Mouse (Mus musculus): ENCODE data around the gene Immp2l. TPM values are rescaled to one million over a fixed set of nuclear protein-coding genes. Genes with fewer than 3 reads are reported as not detected.

Gene Immp2l
- polyA plus RNA-seq, 1 experiment from 2014 or later: 10.7 TPM

DNA sequence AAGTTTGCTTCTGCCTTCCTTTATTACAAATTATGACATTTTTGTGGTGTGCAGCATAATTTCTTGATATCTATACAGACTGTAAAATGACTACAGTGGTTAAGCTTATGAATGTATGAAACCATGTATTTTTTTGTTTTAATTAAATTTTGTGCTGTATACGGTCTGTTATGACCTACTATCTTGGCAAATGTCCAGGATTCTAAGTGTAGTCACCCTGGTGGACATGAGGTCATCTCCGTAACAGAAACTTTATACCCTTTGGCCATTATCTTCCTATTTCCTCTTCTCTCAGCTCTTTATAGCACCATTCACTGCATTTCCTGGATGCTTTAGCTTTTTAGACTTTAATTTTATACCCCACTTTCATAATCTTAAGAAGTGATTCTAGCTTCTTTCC is 325.5 kb downstream of the Immp2l start:
- no peak overlapping the region for H3K27ac ChIP-seq (replicated peaks)
- H3K36me3 ChIP-seq (replicated peaks): no peaks in the 10 kb centered on the region
- H3K9me3 ChIP-seq: no peaks in the 10 kb centered on the region
- WGBS: 84% methylated on average over 2 of the region's 2 CpGs
- H3K4me1 ChIP-seq: peaks cover 2% of the 10 kb centered on the region; the same call in 1 of the 2 replicates
- no peaks in the 10 kb centered on the region for H3K27me3 ChIP-seq (replicated peaks; ENCODE audit: low read depth, poor library complexity, severe bottlenecking)
- no peak for DNase-seq (ENCODE audit: low spot score)
- no peak overlapping the region for H3K4me3 ChIP-seq

DNA sequence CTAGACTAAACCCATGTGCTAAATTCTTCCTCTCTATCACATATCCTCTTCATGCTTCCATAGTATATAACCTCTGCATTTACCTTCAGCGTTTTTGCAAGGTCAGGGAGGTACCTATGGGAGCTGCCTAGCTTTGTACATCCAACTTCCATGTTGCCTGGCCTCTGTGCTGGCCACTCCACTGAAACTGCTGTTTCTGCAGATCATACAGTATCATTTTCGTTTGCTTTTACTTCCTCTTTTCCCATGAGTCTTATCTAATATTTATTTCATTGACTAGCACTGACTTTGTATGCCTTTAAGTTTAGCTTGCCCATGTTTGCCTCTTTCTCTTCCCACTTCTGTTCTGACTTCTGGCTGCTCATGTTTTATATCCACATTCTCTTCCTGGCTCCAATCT is 325.9 kb downstream of the Immp2l start:
- DNase-seq (ENCODE audit: low spot score): no peak
- Histone ChIP-seq H3K9me3 (no peaks in the 10 kb centered on the region), H3K27ac (replicated peaks) (no peak overlapping the region), H3K27me3 (replicated peaks; ENCODE audit: low read depth, poor library complexity, severe bottlenecking) (no peaks in the 10 kb centered on the region), H3K4me1 (no peaks in the 10 kb centered on the region), H3K36me3 (replicated peaks) (no peaks in the 10 kb centered on the region), H3K4me3 (no peak overlapping the region)
- WGBS: 71% methylated on average over 2 of the region's 2 CpGs

DNA sequence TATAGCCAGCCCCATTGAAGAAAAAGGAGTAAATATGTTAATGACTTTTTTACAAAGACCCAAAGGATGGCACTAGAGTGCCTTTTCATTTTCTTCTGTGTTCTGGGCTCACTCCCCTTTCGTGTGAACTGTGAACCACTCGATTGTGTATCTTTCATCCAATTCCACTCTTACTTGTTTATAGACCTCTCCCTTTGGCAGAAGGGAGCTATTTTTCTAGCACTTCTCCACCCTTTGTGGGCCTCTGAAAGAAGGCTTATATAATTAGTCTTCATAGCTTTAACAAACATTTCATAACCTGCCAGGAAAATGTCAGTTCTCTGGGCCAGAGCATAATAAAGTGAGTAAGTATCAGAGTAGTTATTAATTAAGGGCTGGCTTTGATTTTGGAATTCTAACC is 327.4 kb downstream of the Immp2l start:
- H3K36me3 ChIP-seq (replicated peaks): no peaks in the 10 kb centered on the region
- 80% methylated on average over 2 of the region's 2 CpGs for WGBS
- no peak overlapping the region for H3K4me3 ChIP-seq
- no peaks in the 10 kb centered on the region for H3K9me3 ChIP-seq
- H3K27me3 ChIP-seq (replicated peaks; ENCODE audit: low read depth, poor library complexity, severe bottlenecking): no peaks in the 10 kb centered on the region
- DNase-seq (ENCODE audit: low spot score): no peak
- H3K4me1 ChIP-seq: no peaks in the 10 kb centered on the region
- H3K27ac ChIP-seq (replicated peaks): no peak overlapping the region

DNA sequence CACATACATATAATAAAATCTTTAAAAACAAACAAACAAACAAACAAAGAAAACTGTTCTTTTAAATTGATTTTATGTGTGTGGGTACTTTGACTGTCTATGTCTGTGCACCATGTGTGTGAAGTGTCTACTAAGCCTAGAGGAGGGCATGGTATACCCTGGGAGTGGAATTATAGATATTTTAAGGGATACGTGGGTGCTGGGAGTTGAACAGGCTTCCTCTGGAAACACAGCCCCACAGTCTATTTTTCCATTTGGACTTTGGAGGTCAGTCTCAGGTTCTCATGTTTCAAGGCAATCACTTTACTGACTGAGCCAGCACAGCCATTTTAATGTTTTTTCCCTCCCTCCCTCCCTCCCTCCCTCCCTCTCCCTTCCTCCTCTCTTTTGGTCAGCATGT is 331.0 kb downstream of the Immp2l start:
- 59% methylated on average over 1 of the region's 1 CpGs for WGBS
- no peak for DNase-seq (ENCODE audit: low spot score)
- Histone ChIP-seq H3K4me1 (no peaks in the 10 kb centered on the region), H3K9me3 (no peaks in the 10 kb centered on the region), H3K27me3 (replicated peaks; ENCODE audit: low read depth, poor library complexity, severe bottlenecking) (no peaks in the 10 kb centered on the region), H3K4me3 (no peak overlapping the region), H3K27ac (replicated peaks) (no peak overlapping the region), H3K36me3 (replicated peaks) (no peaks in the 10 kb centered on the region)

DNA sequence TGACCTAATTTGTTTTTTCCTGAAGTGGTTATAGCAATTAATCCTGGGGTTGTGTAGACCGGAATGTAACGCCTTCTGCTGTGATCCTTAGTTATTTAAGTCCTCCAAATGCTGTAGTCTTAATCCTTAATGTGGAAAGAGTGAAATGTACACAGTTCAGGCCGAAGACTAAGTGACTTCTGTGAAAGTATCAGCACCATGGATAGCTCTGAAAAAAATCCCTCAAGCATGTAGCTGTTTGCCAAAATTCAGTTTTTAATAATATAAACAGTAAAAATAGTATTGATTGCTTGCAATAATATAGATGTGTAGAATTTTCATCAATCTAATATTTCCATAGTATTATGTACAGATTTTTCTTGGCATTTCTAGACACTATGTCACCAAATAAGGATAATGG is 332.1 kb downstream of the Immp2l start:
- Histone ChIP-seq H3K4me3 (no peak overlapping the region), H3K4me1 (no peaks in the 10 kb centered on the region), H3K27me3 (replicated peaks; ENCODE audit: low read depth, poor library complexity, severe bottlenecking) (no peaks in the 10 kb centered on the region), H3K36me3 (replicated peaks) (no peaks in the 10 kb centered on the region), H3K27ac (replicated peaks) (no peak overlapping the region), H3K9me3 (no peaks in the 10 kb centered on the region)
- whole genome bisulfite sequencing: 74% methylated on average over 3 of the region's 3 CpGs
- DNase-seq (ENCODE audit: low spot score): no peak

DNA sequence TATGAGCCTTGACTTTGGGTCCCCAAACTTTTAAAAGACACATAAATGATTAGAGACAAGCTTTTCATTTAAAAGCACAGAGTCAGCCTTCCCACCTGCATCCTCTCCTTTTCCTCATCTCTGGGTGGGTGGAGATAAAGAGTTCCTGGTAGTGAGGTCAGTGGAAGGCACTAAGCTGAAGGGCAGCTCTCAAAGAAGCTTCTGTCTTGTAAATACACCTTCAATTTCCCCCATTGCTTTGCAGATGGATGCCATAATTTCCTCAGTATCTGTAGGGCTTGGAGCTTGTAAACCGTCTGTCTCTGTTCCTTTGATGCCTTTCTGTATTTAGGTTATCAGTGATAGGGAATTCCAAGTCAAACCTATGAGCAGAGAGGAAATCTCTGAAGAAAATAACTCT is 362.8 kb downstream of the Immp2l start:
- WGBS: 75% methylated on average over 1 of the region's 1 CpGs

DNA sequence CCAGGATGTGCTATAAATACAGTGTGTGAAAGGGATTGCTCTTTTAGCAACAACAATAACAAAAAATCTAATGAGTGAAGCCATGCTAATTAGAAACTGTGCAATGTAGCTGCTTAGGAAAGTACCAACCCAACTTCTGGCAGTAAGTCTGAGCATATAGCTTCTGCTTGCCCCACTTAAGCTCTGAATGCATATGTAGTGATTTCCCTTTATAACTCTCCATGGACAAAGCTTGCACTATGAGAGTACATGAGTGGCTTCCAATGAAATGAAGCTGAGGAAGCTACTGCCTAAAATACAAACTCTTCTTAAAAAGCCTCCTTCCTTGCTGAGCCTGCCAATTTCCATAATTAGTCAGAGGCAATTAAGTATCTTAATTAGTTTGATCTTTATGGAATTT is 370.3 kb downstream of the Immp2l start:
- H3K9me3 ChIP-seq: no peaks in the 10 kb centered on the region
- H3K27me3 ChIP-seq (replicated peaks; ENCODE audit: low read depth, poor library complexity, severe bottlenecking): no peaks in the 10 kb centered on the region
- H3K4me3 ChIP-seq: no peak overlapping the region
- no peaks in the 10 kb centered on the region for H3K36me3 ChIP-seq (replicated peaks)
- no peak overlapping the region for H3K27ac ChIP-seq (replicated peaks)
- no peaks in the 10 kb centered on the region for H3K4me1 ChIP-seq
- no peak for DNase-seq (ENCODE audit: low spot score)

More for the DNA sequence above, 362.8 kb downstream of the Immp2l start:
- no peak overlapping the region for H3K4me3 ChIP-seq
- no peaks in the 10 kb centered on the region for H3K4me1 ChIP-seq
- H3K27ac ChIP-seq (replicated peaks): no peak overlapping the region
- no peaks in the 10 kb centered on the region for H3K27me3 ChIP-seq (replicated peaks; ENCODE audit: low read depth, poor library complexity, severe bottlenecking)
- H3K9me3 ChIP-seq: no peaks in the 10 kb centered on the region
- H3K36me3 ChIP-seq (replicated peaks): no peaks in the 10 kb centered on the region
- no peak for DNase-seq (ENCODE audit: low spot score)

DNA sequence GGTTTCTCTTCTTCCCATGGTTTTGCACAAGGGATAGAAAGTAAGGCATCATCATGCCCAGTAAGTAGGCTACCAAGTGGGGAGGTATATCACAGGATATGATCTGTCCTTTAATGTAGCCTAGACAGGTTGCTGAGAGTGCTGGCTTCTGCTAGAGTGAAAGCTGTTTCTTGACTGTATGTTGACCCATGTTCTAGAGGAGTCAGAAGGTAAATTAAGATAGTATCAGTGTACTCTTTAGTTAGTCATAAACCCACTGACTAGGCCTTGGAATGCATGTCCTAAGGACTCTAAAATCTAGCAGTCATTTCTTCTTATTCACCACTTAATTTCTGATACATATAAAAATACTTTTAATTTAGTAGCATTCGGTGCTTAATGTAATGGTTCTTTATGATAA is 377.2 kb downstream of the Immp2l start:
- no peaks in the 10 kb centered on the region for H3K27me3 ChIP-seq (replicated peaks; ENCODE audit: low read depth, poor library complexity, severe bottlenecking)
- 97% methylated on average over 1 of the region's 1 CpGs for WGBS
- no peaks in the 10 kb centered on the region for H3K36me3 ChIP-seq (replicated peaks)
- H3K4me3 ChIP-seq: no peak overlapping the region
- H3K4me1 ChIP-seq: no peaks in the 10 kb centered on the region
- no peaks in the 10 kb centered on the region for H3K9me3 ChIP-seq
- no peak for DNase-seq (ENCODE audit: low spot score)
- no peak overlapping the region for H3K27ac ChIP-seq (replicated peaks)

DNA sequence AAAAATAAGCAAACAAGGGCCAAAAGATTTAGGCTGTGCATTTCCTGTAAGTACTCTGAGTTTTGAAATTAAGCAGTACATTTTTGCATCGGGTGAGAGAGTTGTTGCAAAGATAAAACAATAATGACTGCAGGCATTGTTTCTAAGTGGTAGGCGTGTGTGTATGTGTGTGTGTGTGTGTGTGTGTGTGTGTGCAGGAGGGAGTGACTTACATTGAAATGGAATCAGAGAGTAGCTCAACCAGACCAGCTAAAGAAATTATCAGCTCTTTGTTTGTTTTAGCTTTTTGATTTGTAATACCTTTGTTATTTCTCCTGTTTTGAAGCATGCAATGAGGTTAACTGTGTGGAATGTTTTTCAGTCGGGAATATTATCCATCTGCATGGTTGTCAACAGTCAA is 378.0 kb downstream of the Immp2l start:
- no peak for DNase-seq (ENCODE audit: low spot score)
- H3K9me3 ChIP-seq: no peaks in the 10 kb centered on the region
- no peaks in the 10 kb centered on the region for H3K27me3 ChIP-seq (replicated peaks; ENCODE audit: low read depth, poor library complexity, severe bottlenecking)
- WGBS: 76% methylated on average over 3 of the region's 3 CpGs
- H3K27ac ChIP-seq (replicated peaks): no peak overlapping the region
- H3K4me3 ChIP-seq: no peak overlapping the region
- H3K4me1 ChIP-seq: no peaks in the 10 kb centered on the region
- no peaks in the 10 kb centered on the region for H3K36me3 ChIP-seq (replicated peaks)

DNA sequence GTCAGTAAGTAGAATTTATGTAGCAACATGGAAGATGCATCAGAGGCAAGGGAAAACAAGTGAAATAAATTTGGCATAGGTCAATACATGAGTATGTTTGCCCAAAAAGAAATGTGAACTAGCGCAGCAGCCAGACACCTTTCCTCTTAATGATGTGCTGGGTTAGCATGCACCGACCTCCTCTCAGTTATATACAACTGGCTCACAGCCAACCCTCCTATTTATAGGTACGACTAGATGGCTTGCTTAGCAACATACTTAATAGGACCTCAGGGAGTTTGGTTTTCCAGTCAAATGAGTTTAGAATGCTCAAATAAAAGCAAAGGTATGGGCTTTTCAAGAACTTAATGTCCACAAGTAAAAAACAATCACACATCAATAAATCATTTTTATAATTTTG is 385.5 kb downstream of the Immp2l start:
- H3K4me1 ChIP-seq: no peaks in the 10 kb centered on the region
- H3K36me3 ChIP-seq (replicated peaks): no peaks in the 10 kb centered on the region
- DNase-seq (ENCODE audit: low spot score): no peak
- H3K27me3 ChIP-seq (replicated peaks; ENCODE audit: low read depth, poor library complexity, severe bottlenecking): no peaks in the 10 kb centered on the region
- H3K9me3 ChIP-seq: no peaks in the 10 kb centered on the region
- 79% methylated on average over 3 of the region's 3 CpGs for WGBS
- H3K4me3 ChIP-seq: no peak overlapping the region
- no peak overlapping the region for H3K27ac ChIP-seq (replicated peaks)

DNA sequence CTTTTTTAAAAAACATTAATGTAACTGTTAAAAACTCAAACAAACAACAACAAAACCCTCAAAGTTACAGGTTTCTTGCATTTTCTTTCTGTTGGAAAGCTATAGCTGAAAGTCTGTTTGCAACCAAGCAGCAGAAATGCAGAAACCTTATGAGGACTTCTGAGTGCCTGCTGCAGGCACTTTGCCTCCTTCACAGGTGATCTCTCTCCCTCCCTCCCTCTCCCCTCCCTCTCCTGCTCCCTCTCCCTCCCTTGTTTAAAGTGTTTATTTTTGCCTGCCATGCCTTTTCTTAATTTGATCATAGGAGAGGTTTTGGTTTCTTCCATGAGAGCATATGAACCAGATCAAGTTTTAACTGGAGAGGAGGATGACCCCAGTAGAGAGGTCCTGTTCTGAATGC is 392.7 kb downstream of the Immp2l start:
- Histone ChIP-seq H3K27ac (replicated peaks) (no peak overlapping the region), H3K9me3 (no peaks in the 10 kb centered on the region), H3K27me3 (replicated peaks; ENCODE audit: low read depth, poor library complexity, severe bottlenecking) (no peaks in the 10 kb centered on the region), H3K36me3 (replicated peaks) (no peaks in the 10 kb centered on the region), H3K4me3 (no peak overlapping the region), H3K4me1 (0 out of 2 replicates have a peak, but pooled peaks cover 5% of the 10 kb centered on the region)
- no peak for DNase-seq (ENCODE audit: low spot score)

DNA sequence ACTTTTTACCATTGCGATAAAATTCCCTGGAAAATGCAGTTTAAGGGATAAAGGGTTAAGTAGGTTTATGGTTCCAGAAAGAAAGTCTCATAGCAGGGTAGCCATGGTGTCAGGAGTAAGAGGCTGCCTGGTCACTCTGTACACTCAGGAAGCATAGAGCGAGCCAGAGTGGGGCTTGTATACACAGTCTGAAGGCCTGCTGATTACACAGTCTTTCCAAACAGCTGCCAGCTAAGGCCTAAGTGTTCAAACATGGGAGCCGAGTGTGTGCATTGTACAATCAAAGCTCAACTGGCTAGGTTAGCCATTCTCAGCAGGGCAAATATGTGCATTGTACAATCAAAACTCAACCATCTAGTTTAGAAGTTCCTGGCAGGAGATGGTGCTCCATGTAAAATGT is 393.2 kb downstream of the Immp2l start:
- no peaks in the 10 kb centered on the region for H3K9me3 ChIP-seq
- H3K4me3 ChIP-seq: no peak overlapping the region
- H3K4me1 ChIP-seq: 0 out of 2 replicates have a peak, but pooled peaks cover 5% of the 10 kb centered on the region
- DNase-seq (ENCODE audit: low spot score): no peak
- H3K36me3 ChIP-seq (replicated peaks): no peaks in the 10 kb centered on the region
- WGBS: 69% methylated on average over 3 of the region's 3 CpGs
- no peaks in the 10 kb centered on the region for H3K27me3 ChIP-seq (replicated peaks; ENCODE audit: low read depth, poor library complexity, severe bottlenecking)
- no peak overlapping the region for H3K27ac ChIP-seq (replicated peaks)

DNA sequence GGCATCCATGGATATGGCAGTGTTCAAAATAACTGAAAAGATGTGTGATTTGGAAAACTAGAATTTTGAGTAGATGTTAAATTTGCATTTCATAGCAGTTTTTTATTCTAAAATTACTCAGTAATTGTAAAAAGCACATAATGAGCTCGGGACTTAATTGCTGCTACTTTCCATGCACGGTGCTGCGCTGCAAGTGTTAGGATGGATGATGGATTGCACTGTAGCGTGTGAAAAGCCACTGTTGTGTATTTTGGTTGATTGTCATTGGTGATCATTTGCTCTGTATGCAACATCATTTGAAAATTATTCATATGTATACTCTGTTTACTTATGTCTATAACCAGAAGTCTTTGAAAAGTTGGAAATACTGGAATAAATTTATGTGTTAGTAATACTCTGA is 394.1 kb downstream of the Immp2l start:
- H3K9me3 ChIP-seq: no peaks in the 10 kb centered on the region
- H3K27me3 ChIP-seq (replicated peaks; ENCODE audit: low read depth, poor library complexity, severe bottlenecking): no peaks in the 10 kb centered on the region
- 0 out of 2 replicates have a peak, but pooled peaks cover 5% of the 10 kb centered on the region for H3K4me1 ChIP-seq
- no peak overlapping the region for H3K27ac ChIP-seq (replicated peaks)
- no peaks in the 10 kb centered on the region for H3K36me3 ChIP-seq (replicated peaks)
- no peak for DNase-seq (ENCODE audit: low spot score)
- WGBS: 91% methylated on average over 4 of the region's 4 CpGs
- H3K4me3 ChIP-seq: no peak overlapping the region

DNA sequence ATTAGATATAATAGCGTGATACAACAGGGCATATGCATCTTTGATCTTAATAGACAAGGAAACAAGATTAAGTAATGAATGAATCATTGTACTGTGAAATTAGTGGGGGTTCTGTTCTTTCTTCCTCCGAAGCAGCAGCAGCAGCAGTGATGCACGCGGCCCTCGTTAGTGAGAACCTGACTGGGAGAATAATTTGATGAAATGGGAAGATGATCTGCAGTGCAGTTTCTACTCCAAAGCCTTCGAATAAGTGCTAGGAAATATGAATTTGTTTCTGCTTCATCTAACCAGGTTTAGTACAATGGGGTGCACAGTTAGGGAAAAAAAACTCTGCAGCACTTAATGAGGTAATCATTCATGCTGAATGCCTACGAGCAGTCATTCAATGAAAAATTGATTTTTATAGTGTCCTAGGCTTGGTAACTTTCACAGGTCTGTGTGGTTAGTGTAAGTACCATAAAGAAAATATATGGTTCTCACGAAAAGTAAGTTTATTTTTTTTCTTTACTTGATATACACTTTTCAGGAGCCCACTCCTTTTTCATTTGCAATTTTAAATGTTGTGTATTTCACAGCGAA is 401.3 kb downstream of the Immp2l start:
- no peak overlapping the region for H3K4me3 ChIP-seq
- no peak for DNase-seq (ENCODE audit: low spot score)
- no peaks in the 10 kb centered on the region for H3K4me1 ChIP-seq
- H3K36me3 ChIP-seq (replicated peaks): no peaks in the 10 kb centered on the region
- H3K27ac ChIP-seq (replicated peaks): no peak overlapping the region
- H3K27me3 ChIP-seq (replicated peaks; ENCODE audit: low read depth, poor library complexity, severe bottlenecking): no peaks in the 10 kb centered on the region
- WGBS: 64% methylated on average over 9 of the region's 9 CpGs
- no peaks in the 10 kb centered on the region for H3K9me3 ChIP-seq

All from embryonic facial prominence, embryonic 10.5 days (tissue).